Comparison of ENCODE assay signal across 8 mouse cellular contexts in genomic region chr11:90169200-90170013, GRCm38 (mm10). TPM values are rescaled to one million over a fixed set of nuclear protein-coding genes. Genes with fewer than 3 reads are reported as not detected.
DNase-seq lines count a peak whose midpoint lies in the region; ATAC-seq lines count a peak whose summit lies in the region.

No protein-coding gene starts in this region.

- H3K9ac ChIP-seq in heart, embryonic 12.5 days, result no peak overlapping the region

- H3K4me1 ChIP-seq in heart, embryonic 12.5 days (replicated peaks), result no peaks in the 10 kb centered on the region

- H3K27ac ChIP-seq in heart, embryonic 12.5 days (ENCODE audit: poor library complexity, severe bottlenecking), result peak overlapping the region; percentile 14; the same call in 1 of the 2 replicates

- H3K27me3 ChIP-seq in heart, embryonic 12.5 days (replicated peaks), result no peaks in the 10 kb centered on the region

- no peaks in the 10 kb centered on the region for H3K9me3 ChIP-seq in heart, embryonic 12.5 days (replicated peaks)

- H3K4me2 ChIP-seq in heart, embryonic 12.5 days, result peak overlapping the region; percentile 60

- intact Hi-C loops in heart, postnatal 10 days (cut with DNase I), result loop anchor here (1.0 to 5.0 kb wide), 5 partner anchors 62 to 232 kb away; no protein-coding TSS in a partner anchor

- DNase-seq in heart, adult 11 months, result no peak
- peak; percentile 18 for DNase-seq in WW6 (ENCODE audit: low read depth, low spot score)
- peak; percentile 13 to 24 for DNase-seq in heart, postnatal 10 days
- DNase-seq in lung, postnatal 10 days, result peak; percentile 9
- no peak for DNase-seq in cerebellum, postnatal 25 days
- no peak for DNase-seq in thymus, postnatal 36 days

- peak overlapping the region; percentile 34 for H3K4me3 ChIP-seq in heart, embryonic 12.5 days

- WGBS in heart, embryonic 12.5 days, result 47% methylated on average over 20 of the region's 20 CpGs

- H3K36me3 ChIP-seq in heart, embryonic 12.5 days, result no peaks in the 10 kb centered on the region

- ATAC-seq in heart, embryonic 12.5 days (ENCODE audit: insufficient number of reproducible peaks, low FRiP score), result peak; percentile 68
- no peak for ATAC-seq in monocyte, adult 5-6 weeks (replicated peaks; ENCODE audit: insufficient number of reproducible peaks, low FRiP score, low TSS enrichment, poor library complexity, severe bottlenecking)

RNA-seq across cellular contexts. Expression of gene Gm45716, which starts 18.1 kb away (rescaled TPM):
- 48.2 and 49.5 TPM in 2 replicates for polyA plus RNA-seq in heart, embryonic 12.5 days (2016; fragmentation: Nextera tagmentation; extraction: Ambion mirVana)
- 10 to 100 TPM; 22.4 to 23.2 TPM for total RNA-seq in heart, postnatal 10 days (2021)
- total RNA-seq in monocyte, adult 5-6 weeks (2017), result 25.2 to 33.2 TPM (median 32.0 TPM) in 3 replicates

Comparison
In these comparisons a context has a peak if more than half of its experiments do, and no peak if none do; other contexts are left out.
1. DNase-seq: peak in WW6 (single experiment), heart, postnatal 10 days (2 of 2) and lung, postnatal 10 days (single experiment); none in heart, adult 11 months (single experiment), cerebellum, postnatal 25 days (0 of 2) and thymus, postnatal 36 days (0 of 2).